Mouse (Mus musculus) heart, postnatal 0 days (tissue): ENCODE data around the gene Myoz2. TPM values are rescaled to one million over a fixed set of nuclear protein-coding genes. Genes with fewer than 3 reads are reported as not detected.

Experiments
- ATAC-seq: fragments of 200-750 bp; cut with Nextera tagmentation; 2 replicates; pipeline ENCODE4 v1.8.0; 2017; ENCODE audit warnings: low read depth, moderate number of reproducible peaks, moderate library complexity; ENCODE audit not compliant: insufficient read depth
- DNase-seq: peaks from one replicate; pipeline ENCODE4 v3.0.0-alpha.2; 2016; ENCODE audit warnings: low spot score
- H3K27ac ChIP-seq: fragments of 300-500 bp; sonication (generic); 2 replicates; pipeline ENCODE4 v1.5.1; 2014; ENCODE audit warnings: low read depth, mild to moderate bottlenecking
- H3K27me3 ChIP-seq: fragments of 300-500 bp; sonication (generic); 2 replicates; pipeline ENCODE4 v1.6.1; 2014; ENCODE audit warnings: low read length, mixed read lengths; ENCODE audit not compliant: control insufficient read depth, insufficient read depth
- H3K36me3 ChIP-seq: fragments of 300-500 bp; sonication (generic); replicated peaks from 2 replicates; pipeline ENCODE4 v1.6.1; 2014; ENCODE audit warnings: low read length, mixed read lengths; ENCODE audit not compliant: control insufficient read depth, insufficient read depth
- H3K4me1 ChIP-seq: fragments of 300-500 bp; sonication (generic); 2 replicates; pipeline ENCODE4 v1.6.1; 2014; ENCODE audit warnings: antibody characterized with exemption; ENCODE audit not compliant: control insufficient read depth, insufficient read depth
- H3K4me2 ChIP-seq: fragments of 300-500 bp; sonication (generic); 2 replicates; pipeline ENCODE4 v1.6.1; 2014; ENCODE audit warnings: low read depth, mild to moderate bottlenecking, low read length, moderate library complexity
- H3K4me3 ChIP-seq: fragments of 300-500 bp; sonication (generic); 2 replicates; pipeline ENCODE4 v1.5.1; 2014; ENCODE audit warnings: low read depth, low read length
- H3K9ac ChIP-seq: fragments of 300-500 bp; sonication (generic); replicated peaks from 2 replicates; pipeline ENCODE4 v1.6.1; 2014; ENCODE audit warnings: low read depth, low read length, mixed read lengths
- H3K9me3 ChIP-seq: fragments of 300-500 bp; sonication (generic); replicated peaks from 2 replicates; pipeline ENCODE4 v1.6.1; 2016; ENCODE audit warnings: low read length; ENCODE audit not compliant: control insufficient read depth
- CTCF ChIP-seq: IDR thresholded peaks from 2 replicates; pipeline ENCODE4 v1.5.1; 2016; ENCODE audit warnings: antibody characterized with exemption, control low read depth, low read depth
- EP300 ChIP-seq: IDR thresholded peaks from 2 replicates; pipeline ENCODE4 v1.6.1; 2016; ENCODE audit warnings: antibody characterized with exemption, low read depth
- WGBS: fragments of 180-500 bp; shearing (Covaris S2); extraction: QIAGEN DNeasy Blood & Tissue Kit; methylation state at CpG from one replicate; pipeline ENCODE4 v1.1.7; 2014; 5-methylcytosine and 5-hydroxymethylcytosine counted together
- polyA plus RNA-seq: library from polyadenylated mRNA; unstranded; fragments of >200 nt; fragmentation: Nextera tagmentation; extraction: Ambion mirVana; gene quantifications from 2 replicates; pipeline ENCODE4 v1.2.1, GENCODE M21; 2015
- total RNA-seq: library from RNA; depleted of rRNA; stranded (reverse); fragments of >200 nt; gene quantifications from 2 replicates; pipeline ENCODE4 v1.2.3, GENCODE M21; 2014; ENCODE audit warnings: low replicate concordance

Myoz2 gene
- total and polyA plus RNA-seq, 2 experiments from 2014 or later, result 521 to 591 TPM

DNA sequence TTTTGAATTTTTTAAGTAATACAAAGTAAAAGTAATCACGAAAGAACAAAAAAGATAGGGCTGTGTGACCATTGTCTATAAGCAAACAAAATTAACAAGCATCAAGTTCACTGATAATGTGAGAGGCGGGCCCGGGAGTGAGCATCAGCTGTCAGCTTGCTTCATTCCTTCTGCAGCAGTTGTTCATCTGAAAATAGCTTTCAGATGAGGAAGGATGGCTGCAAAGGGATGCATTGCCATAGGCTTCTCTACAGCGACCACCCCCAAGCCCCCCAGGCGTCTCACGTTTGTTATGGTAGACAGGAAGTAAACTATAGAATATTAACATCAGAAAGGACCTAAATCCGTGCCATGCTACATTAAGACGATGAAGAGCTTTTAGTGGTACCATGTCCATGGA lies 1.0 kb downstream of the Myoz2 start:
- Histone ChIP-seq H3K27me3 (no peaks in the 10 kb centered on the region), H3K4me1 (peaks cover 13% of the 10 kb centered on the region; the same call in 1 of the 2 replicates), H3K9me3 (no peaks in the 10 kb centered on the region), H3K9ac (peak overlapping the region; percentile 80), H3K36me3 (no peaks in the 10 kb centered on the region), H3K4me3 (peak overlapping the region; percentile 55), H3K27ac (peak overlapping the region; percentile 97), H3K4me2 (peak overlapping the region; percentile 64)
- WGBS, result 30% methylated on average over 8 of the region's 8 CpGs
- DNase-seq, result peak; percentile 47
- ATAC-seq, result no peak; the same call in 1 of the 2 replicates
- TF ChIP-seq EP300 (no peak), CTCF (no peak)

DNA sequence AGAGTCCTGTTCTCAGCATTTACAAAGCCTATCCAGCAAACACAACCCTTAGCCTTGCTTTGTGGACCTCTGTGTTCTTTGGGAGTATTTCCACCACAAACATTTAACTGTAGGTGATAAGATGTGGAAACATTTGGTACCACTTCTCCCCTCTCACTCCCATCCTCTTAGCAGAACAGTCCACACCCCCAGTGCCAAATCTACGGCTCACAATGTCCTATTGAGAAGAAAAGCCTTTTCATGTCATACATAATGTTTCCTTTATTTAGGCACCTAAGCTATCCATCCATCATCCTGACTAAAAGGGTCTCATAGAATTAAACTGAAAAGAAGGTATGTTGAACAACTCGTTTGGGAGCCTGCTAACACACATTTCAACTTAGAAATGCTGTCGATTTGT lies 9.2 kb downstream of the Myoz2 start:
- 0 out of 2 replicates have a peak overlapping the region, but pooled peaks have one; percentile 20 for H3K27ac ChIP-seq
- 76% methylated on average over 3 of the region's 3 CpGs for WGBS
- no peak overlapping the region for H3K4me3 ChIP-seq
- H3K27me3 ChIP-seq, result no peaks in the 10 kb centered on the region
- TF ChIP-seq EP300, result no peak
- no peak for TF ChIP-seq CTCF
- H3K9ac ChIP-seq, result no peak overlapping the region
- H3K36me3 ChIP-seq, result peaks cover 29% of the 10 kb centered on the region
- DNase-seq (no peak), ATAC-seq (no peak)
- H3K9me3 ChIP-seq, result no peaks in the 10 kb centered on the region
- peaks cover 9% of the 10 kb centered on the region for H3K4me1 ChIP-seq
- H3K4me2 ChIP-seq, result no peak overlapping the region

DNA sequence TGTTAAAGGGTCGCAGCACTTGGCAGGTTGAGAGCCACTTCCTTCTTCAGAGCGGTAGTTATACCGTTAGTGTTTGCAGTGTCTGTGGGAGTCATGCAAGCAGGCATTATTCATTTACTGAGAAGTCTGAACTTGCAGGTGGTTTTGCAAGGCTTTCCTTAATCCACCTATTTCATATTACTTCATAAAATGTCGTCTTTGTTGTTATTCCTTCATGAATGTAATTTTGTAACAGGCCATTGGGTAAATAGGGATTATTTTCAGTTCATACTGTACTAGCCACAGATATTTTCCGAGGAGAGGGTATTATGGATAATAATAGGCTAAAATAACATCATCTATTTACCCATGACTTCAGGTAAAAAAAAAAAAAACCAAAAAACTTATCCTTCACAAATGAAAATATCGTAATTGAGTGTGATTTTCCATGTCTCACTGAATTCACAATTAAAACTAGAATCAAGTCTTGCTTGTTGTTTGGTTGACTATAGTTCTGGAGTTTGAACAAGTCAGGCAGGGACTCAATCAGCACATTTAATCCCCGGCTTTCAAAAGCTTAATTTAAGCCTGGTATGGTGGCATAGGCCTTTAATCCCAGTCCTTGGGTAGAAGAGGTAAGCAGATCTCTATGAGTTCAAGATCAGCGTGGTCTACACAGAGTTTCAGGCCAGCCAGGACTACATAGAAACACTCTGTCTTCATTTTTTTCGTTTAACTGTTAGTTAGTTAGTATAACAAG lies 10.2 kb downstream of the Myoz2 start:
- DNase-seq (no peak), ATAC-seq (no peak)
- TF ChIP-seq EP300 (no peak), CTCF (no peak)
- Histone ChIP-seq H3K27me3 (no peaks in the 10 kb centered on the region), H3K27ac (no peak overlapping the region), H3K4me1 (peaks cover 7% of the 10 kb centered on the region; the same call in 1 of the 2 replicates), H3K9ac (no peak overlapping the region), H3K36me3 (peaks cover 38% of the 10 kb centered on the region), H3K4me3 (no peak overlapping the region), H3K9me3 (no peaks in the 10 kb centered on the region), H3K4me2 (no peak overlapping the region)
- 82% methylated on average over 9 of the region's 9 CpGs for WGBS

DNA sequence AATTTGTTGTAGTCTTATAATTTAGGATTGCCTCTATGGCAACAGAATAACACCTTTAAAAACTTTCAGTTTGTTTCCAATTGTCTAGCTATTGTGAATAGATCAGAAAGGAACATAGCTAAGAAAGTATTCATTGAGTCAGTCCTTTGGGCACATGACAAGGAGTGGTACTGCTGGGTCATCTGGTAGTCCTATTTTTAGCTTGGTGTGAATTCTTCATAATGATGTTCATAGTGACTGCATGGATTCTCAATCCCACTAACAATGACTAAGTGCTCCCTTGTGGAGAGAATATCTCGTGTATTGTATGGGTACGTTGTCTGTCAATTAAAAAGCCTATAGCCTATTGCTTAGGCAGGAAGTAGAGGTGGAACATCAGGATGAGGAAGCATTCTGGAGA lies 16.0 kb downstream of the Myoz2 start:
- H3K27me3 ChIP-seq, result no peaks in the 10 kb centered on the region
- no peak overlapping the region for H3K4me3 ChIP-seq
- DNase-seq (peak; percentile 46), ATAC-seq (peak; percentile 41; the same call in 1 of the 2 replicates)
- no peak overlapping the region for H3K27ac ChIP-seq
- H3K36me3 ChIP-seq, result peaks cover 21% of the 10 kb centered on the region
- no peaks in the 10 kb centered on the region for H3K4me1 ChIP-seq
- H3K4me2 ChIP-seq, result no peak overlapping the region
- H3K9ac ChIP-seq, result no peak overlapping the region
- H3K9me3 ChIP-seq, result no peaks in the 10 kb centered on the region
- no peak for TF ChIP-seq EP300
- TF ChIP-seq CTCF, result no peak
- 44% methylated on average over 2 of the region's 2 CpGs for WGBS

DNA sequence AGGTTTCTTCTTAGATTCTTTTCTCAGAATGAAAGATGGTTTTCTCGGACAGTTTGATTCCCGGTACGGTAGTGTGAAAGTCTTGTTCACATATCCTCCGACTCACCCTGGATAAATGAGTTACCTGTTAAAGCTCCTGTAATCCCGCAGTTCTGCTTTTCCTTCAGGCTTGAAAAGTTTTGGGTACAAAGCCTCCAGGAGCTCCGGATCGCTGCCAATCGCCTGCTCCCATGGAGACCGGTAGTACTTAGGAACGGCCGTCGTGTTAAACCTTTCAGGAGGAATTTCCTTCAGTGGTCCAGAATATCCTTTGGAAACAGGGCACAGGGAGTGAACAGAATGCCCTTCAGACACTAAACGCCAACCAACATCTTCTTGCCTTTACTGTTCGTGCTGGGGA lies 21.3 kb downstream of the Myoz2 start:
- Histone ChIP-seq H3K9ac (no peak overlapping the region), H3K4me3 (no peak overlapping the region), H3K27me3 (no peaks in the 10 kb centered on the region), H3K9me3 (no peaks in the 10 kb centered on the region), H3K4me2 (no peak overlapping the region), H3K4me1 (no peaks in the 10 kb centered on the region), H3K27ac (no peak overlapping the region), H3K36me3 (peaks cover 29% of the 10 kb centered on the region)
- WGBS, result 91% methylated on average over 14 of the region's 14 CpGs
- TF ChIP-seq EP300, result no peak
- TF ChIP-seq CTCF, result no peak
- ATAC-seq (no peak), DNase-seq (no peak)

DNA sequence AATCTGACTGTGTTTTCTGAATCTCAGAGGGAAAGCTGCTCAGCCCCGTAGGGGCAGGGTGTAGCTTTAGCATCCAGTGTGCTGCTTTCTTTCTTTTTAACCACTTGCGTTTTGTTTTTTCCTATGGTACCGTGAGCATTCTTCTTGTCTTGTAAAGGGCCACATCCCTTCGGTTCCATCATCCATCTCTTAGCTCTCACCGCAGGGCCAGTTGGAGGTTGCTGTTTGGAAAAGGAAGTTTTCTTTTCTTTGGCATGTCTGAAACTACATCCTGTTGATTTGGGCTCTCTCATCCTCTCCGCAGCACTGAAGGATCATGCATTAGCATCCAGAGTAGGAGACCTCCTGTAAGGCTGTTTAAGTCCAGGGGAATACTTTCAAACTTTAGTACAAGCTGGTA lies 25.4 kb downstream of the Myoz2 start:
- Histone ChIP-seq H3K36me3 (peaks cover 39% of the 10 kb centered on the region), H3K4me3 (no peak overlapping the region), H3K27ac (no peak overlapping the region), H3K9me3 (no peaks in the 10 kb centered on the region), H3K9ac (no peak overlapping the region), H3K4me1 (no peaks in the 10 kb centered on the region), H3K27me3 (no peaks in the 10 kb centered on the region), H3K4me2 (no peak overlapping the region)
- 48% methylated on average over 6 of the region's 6 CpGs for WGBS
- ATAC-seq (no peak), DNase-seq (no peak)
- TF ChIP-seq CTCF (no peak), EP300 (no peak)
